Mouse (Mus musculus) CH12.LX (cell line): ENCODE data around the gene Abhd14a.

ENCODE experiments used
- CHD1 ChIP-seq: IDR thresholded peaks from 2 replicates; pipeline ENCODE4 v1.6.1; 2012; ENCODE audit warnings: low read depth, low read length, improper control_type of control experiment, inconsistent platforms
- CTCF ChIP-seq, 2 experiments: IDR thresholded peaks in 1 of 2; conservative IDR thresholded peaks in 1 of 2; 2 replicates each; pipeline ENCODE4 v1.5.1; 2011 to 2012; ENCODE audit warnings: low read depth in 2 of 2, low read length in 2 of 2, improper control_type of control experiment in 1 of 2, inconsistent platforms in 1 of 2, mild to moderate bottlenecking in 1 of 2, moderate library complexity in 1 of 2
- EP300 ChIP-seq: IDR thresholded peaks from 2 replicates; pipeline ENCODE4 v1.6.1; 2011; ENCODE audit warnings: low read length, improper control_type of control experiment
- ETS1 ChIP-seq: conservative IDR thresholded peaks from 2 replicates; pipeline ENCODE4 v1.6.1; 2012; ENCODE audit warnings: low read depth, mild to moderate bottlenecking, inconsistent platforms, low read length, improper control_type of control experiment, moderate library complexity
- HCFC1 ChIP-seq: IDR thresholded peaks from 2 replicates; pipeline ENCODE4 v1.6.1; 2012; ENCODE audit warnings: low read depth, mild to moderate bottlenecking, inconsistent platforms, low read length, improper control_type of control experiment
- JUND ChIP-seq: conservative IDR thresholded peaks from 2 replicates; pipeline ENCODE4 v1.6.1; 2011; ENCODE audit warnings: low read depth, low read length, improper control_type of control experiment
- MXI1 ChIP-seq: IDR thresholded peaks from 2 replicates; pipeline ENCODE4 v1.6.1; 2011; ENCODE audit warnings: mild to moderate bottlenecking, low read depth, low read length, improper control_type of control experiment
- POLR2A ChIP-seq: IDR thresholded peaks from 2 replicates; pipeline ENCODE4 v1.6.1; 2011; ENCODE audit warnings: low read depth, mild to moderate bottlenecking, improper control_type of control experiment, low read length
- POLR2AphosphoS2 ChIP-seq: IDR thresholded peaks from 2 replicates; pipeline ENCODE4 v1.6.1; 2011; ENCODE audit warnings: low read depth, low read length, improper control_type of control experiment
- TCF12 ChIP-seq: IDR thresholded peaks from 2 replicates; pipeline ENCODE4 v1.6.1; 2014; ENCODE audit warnings: low read depth, mild to moderate bottlenecking, inconsistent platforms, low read length, improper control_type of control experiment
- UBTF ChIP-seq: IDR thresholded peaks from 2 replicates; pipeline ENCODE4 v1.6.1; 2012; ENCODE audit warnings: low read depth, mild to moderate bottlenecking, inconsistent platforms, low read length, improper control_type of control experiment, moderate library complexity
- ZC3H11A ChIP-seq: IDR thresholded peaks from 2 replicates; pipeline ENCODE4 v1.6.1; 2012; ENCODE audit warnings: low read depth, mild to moderate bottlenecking, inconsistent platforms, low read length, improper control_type of control experiment
- ZNF384 ChIP-seq: IDR thresholded peaks from 2 replicates; pipeline ENCODE4 v1.6.1; 2012; ENCODE audit warnings: low read depth, low read length, improper control_type of control experiment, inconsistent platforms

GRCm38 (mm10) chr9:106462430-106462800 lies 14.9 kb upstream of the Abhd14a start:
- TF ChIP-seq ZC3H11A: no peak
- TF ChIP-seq POLR2A: no peak
- no peak for TF ChIP-seq TCF12
- no peak for TF ChIP-seq CTCF (conservative IDR thresholded peaks at IDR 0.05 in 1 of 2, IDR thresholded peaks at IDR 0.05 in 1 of 2; ENCODE audit: low read depth in 2 of 2, low read length in 2 of 2)
- TF ChIP-seq POLR2AphosphoS2: no peak
- no peak for TF ChIP-seq CHD1
- TF ChIP-seq JUND: no peak
- TF ChIP-seq ZNF384: no peak
- TF ChIP-seq HCFC1: no peak
- TF ChIP-seq EP300: no peak
- TF ChIP-seq MXI1: no peak
- no peak for TF ChIP-seq ETS1
- TF ChIP-seq UBTF: no peak
